Mouse (Mus musculus) CD4-positive naive resting alpha-beta T cell, adult 76 days (primary cell): ENCODE data around the gene Naa50. TPM values are rescaled to one million over a fixed set of nuclear protein-coding genes. Genes with fewer than 3 reads are reported as not detected.

Experiments
- total RNA-seq: library from RNA; stranded (reverse); gene quantifications from one replicate; pipeline ENCODE4 v1.2.4, GENCODE M21; 2023

Gene Naa50
- total RNA-seq: 32.4 TPM

GRCm38 (mm10) chr16:44139536-44140185 is at the start of gene Naa50, which contains the start of gene Atp6v1a:
TSS of gene Naa50 (plus strand) at chr16:44139830.
TSS of gene Atp6v1a (minus strand) at chr16:44139705.

GRCm38 (mm10) chr16:44173155-44173941 is 33.7 kb downstream of the Naa50 start, which contains the start of gene Usf3:
TSS of gene Usf3 (plus strand) at chr16:44173246.

Other genes with a start within 250 kb of the Naa50 start
- gene Qtrt2, start 213.0 kb upstream of the Naa50 start, total RNA-seq: 54.7 TPM
- 6.8 TPM for gene Zdhhc23, start 160.0 kb upstream of the Naa50 start, total RNA-seq
- gene Gramd1c, start 76.5 kb upstream of the Naa50 start, total RNA-seq: 2.6 TPM
- 31.9 TPM for gene Atp6v1a, start 125 bp upstream of the Naa50 start, total RNA-seq
- 19.1 TPM for gene Usf3, start 33.4 kb downstream of the Naa50 start, total RNA-seq
- 164 TPM for gene Sidt1, start 193.4 kb downstream of the Naa50 start, total RNA-seq
- 54.1 TPM for gene Spice1, start 207.3 kb downstream of the Naa50 start, total RNA-seq